Mouse (Mus musculus): ENCODE measurements around the gene Apaf1.

Apaf1 gene

GRCm38 (mm10) chr10:91081959-91082507, 537 bp downstream of the Apaf1 start:
- DNase-seq = no peak

- no peak for DNase-seq
These were observed 2.0 kb downstream of the Apaf1 start for GRCm38 (mm10) chr10:91080540-91080939.

GRCm38 (mm10) chr10:91076667-91077066, 5.9 kb downstream of the Apaf1 start:
- no peak for DNase-seq

- no peak for DNase-seq
These were observed 9.2 kb downstream of the Apaf1 start for GRCm38 (mm10) chr10:91073345-91073744.

- DNase-seq = peak in 1 of 2 experiments; percentile 6
These were observed 10.8 kb downstream of the Apaf1 start for GRCm38 (mm10) chr10:91071768-91072167.

- no peak for DNase-seq
These were observed 20.2 kb downstream of the Apaf1 start for GRCm38 (mm10) chr10:91062355-91062754.

- no peak for DNase-seq
These were observed 21.8 kb downstream of the Apaf1 start for GRCm38 (mm10) chr10:91060742-91061141.

- no peak for DNase-seq
These were observed 29.8 kb downstream of the Apaf1 start for GRCm38 (mm10) chr10:91052734-91053133.

- no peak for DNase-seq
These were observed 31.4 kb downstream of the Apaf1 start for GRCm38 (mm10) chr10:91051156-91051555.

- DNase-seq = no peak
These were observed 32.9 kb downstream of the Apaf1 start for GRCm38 (mm10) chr10:91049696-91050095.

GRCm38 (mm10) chr10:91033942-91034341, 48.6 kb downstream of the Apaf1 start:
- DNase-seq = peak; percentile 79 to 80

- DNase-seq = peak; percentile 82
These were observed 50.2 kb downstream of the Apaf1 start for GRCm38 (mm10) chr10:91032399-91032798.

GRCm38 (mm10) chr10:91031176-91031575, 51.4 kb downstream of the Apaf1 start:
- no peak for DNase-seq

GRCm38 (mm10) chr10:91029002-91029539, 53.5 kb downstream of the Apaf1 start:
- no peak for DNase-seq

- peak; percentile 46 to 48 for DNase-seq
These were observed 54.6 kb downstream of the Apaf1 start for GRCm38 (mm10) chr10:91027964-91028363.

- DNase-seq = peak; percentile 7 to 13
These were observed 55.1 kb downstream of the Apaf1 start for GRCm38 (mm10) chr10:91027468-91027867.

- no peak for DNase-seq
These were observed 76.6 kb downstream of the Apaf1 start for GRCm38 (mm10) chr10:91005858-91006538.

GRCm38 (mm10) chr10:91001421-91001820, 81.1 kb downstream of the Apaf1 start:
- no peak for DNase-seq

GRCm38 (mm10) chr10:90999899-91000298, 82.7 kb downstream of the Apaf1 start:
- no peak for DNase-seq

GRCm38 (mm10) chr10:90993869-90994268, 88.7 kb downstream of the Apaf1 start:
- no peak for DNase-seq

GRCm38 (mm10) chr10:90992237-90992636, 90.3 kb downstream of the Apaf1 start:
- no peak for DNase-seq

GRCm38 (mm10) chr10:90990340-90990739, 92.2 kb downstream of the Apaf1 start:
- peak; percentile 43 to 48 for DNase-seq

- no peak for DNase-seq
These were observed 99.5 kb downstream of the Apaf1 start for GRCm38 (mm10) chr10:90983046-90983445.

- DNase-seq = no peak
These were observed 100.8 kb downstream of the Apaf1 start for GRCm38 (mm10) chr10:90981811-90982210.
